Mouse (Mus musculus) hindbrain, embryonic 10.5 days (tissue): ENCODE measurements at regions not wholly inside any gene's neighbourhood (a gene's known extent, or its start where the extent isn't known, plus 50 kb on each side); places are given as distances from the start of the nearest gene placed in this dataset.
"Not testable (repeated sequence)": the region's sequence is repeated elsewhere in the genome, so short reads cannot be mapped to it uniquely, and the experiment has no call there.

ENCODE experiments used
- DNase-seq: peaks from one replicate; pipeline ENCODE4 v3.0.0-alpha.2; 2017; ENCODE audit warnings: low spot score
- H3K27ac ChIP-seq: fragments of 300-500 bp; sonication (generic); 2 replicates; pipeline ENCODE4 v1.5.1; 2016; ENCODE audit warnings: mild to moderate bottlenecking, moderate library complexity
- H3K27me3 ChIP-seq: fragments of 300-500 bp; sonication (generic); 2 replicates; pipeline ENCODE4 v1.6.1; 2016; ENCODE audit warnings: mild to moderate bottlenecking; ENCODE audit not compliant: poor library complexity, insufficient read depth, severe bottlenecking
- H3K36me3 ChIP-seq: fragments of 300-500 bp; sonication (generic); 2 replicates; pipeline ENCODE4 v1.6.1; 2016; ENCODE audit warnings: mild to moderate bottlenecking, moderate library complexity
- H3K4me1 ChIP-seq: fragments of 300-500 bp; sonication (generic); replicated peaks from 2 replicates; pipeline ENCODE4 v1.6.1; 2016; ENCODE audit warnings: mild to moderate bottlenecking
- H3K4me3 ChIP-seq: fragments of 300-500 bp; sonication (generic); 2 replicates; pipeline ENCODE4 v1.5.1; 2016; ENCODE audit warnings: mild to moderate bottlenecking, moderate library complexity
- H3K9me3 ChIP-seq: fragments of 300-500 bp; sonication (generic); 2 replicates; pipeline ENCODE4 v1.6.1; 2016; ENCODE audit warnings: mild to moderate bottlenecking, moderate library complexity
- WGBS: fragments of 180-500 bp; shearing (Covaris S2); methylation state at CpG from one replicate; pipeline ENCODE4 v1.1.7; 2016; 5-methylcytosine and 5-hydroxymethylcytosine counted together

- Histone ChIP-seq H3K27me3 (no peaks in the 10 kb centered on the region), H3K9me3 (no peaks in the 10 kb centered on the region), H3K4me3 (no peak overlapping the region), H3K27ac (peak overlapping the region; percentile 9; the same call in 1 of the 2 replicates), H3K4me1 (peaks cover 11% of the 10 kb centered on the region), H3K36me3 (no peaks in the 10 kb centered on the region)
- DNase-seq: no peak
- 72% methylated on average over 12 of the region's 12 CpGs for WGBS
Measured at GRCm38 (mm10) chr12:29343147-29343852, 184.9 kb upstream of the Myt1l start.

DNA sequence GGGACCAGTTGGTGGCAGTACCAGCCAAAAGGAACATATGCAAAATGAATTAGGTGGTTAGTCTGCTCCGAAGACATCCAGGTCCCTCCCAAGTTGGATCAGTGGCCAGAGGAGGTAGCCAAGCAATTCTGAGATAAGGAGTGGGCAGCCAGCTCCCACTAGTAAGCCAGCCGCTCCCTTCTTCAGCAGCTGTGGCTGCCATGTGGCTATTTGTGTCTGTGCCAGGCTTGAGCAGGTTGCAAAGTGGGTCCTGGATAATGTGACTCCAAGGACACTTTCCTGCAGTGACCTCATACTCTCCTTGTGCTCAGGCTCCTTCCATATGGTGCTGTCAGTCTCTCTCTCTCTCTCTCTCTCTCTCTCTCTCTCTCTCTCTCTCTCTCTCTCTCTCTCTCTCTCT lies 179.5 kb upstream of the Myt1l start:
- Histone ChIP-seq H3K27ac (0 out of 2 replicates have a peak overlapping the region, but pooled peaks have one; percentile 23), H3K27me3 (no peaks in the 10 kb centered on the region), H3K4me3 (no peak overlapping the region), H3K36me3 (no peaks in the 10 kb centered on the region), H3K4me1 (peaks cover 6% of the 10 kb centered on the region), H3K9me3 (no peaks in the 10 kb centered on the region)
- 93% methylated on average over 2 of the region's 2 CpGs for WGBS
- no peak for DNase-seq

GRCm38 (mm10) chr12:29349146-29349850 lies 178.9 kb upstream of the Myt1l start:
- no peak for DNase-seq
- H3K4me1 ChIP-seq: peaks cover 11% of the 10 kb centered on the region
- H3K4me3 ChIP-seq: no peak overlapping the region
- H3K9me3 ChIP-seq: no peaks in the 10 kb centered on the region
- peak overlapping the region; percentile 23; the same call in 1 of the 2 replicates for H3K27ac ChIP-seq
- no peaks in the 10 kb centered on the region for H3K27me3 ChIP-seq
- 77% methylated on average over 9 of the region's 9 CpGs for WGBS
- H3K36me3 ChIP-seq: no peaks in the 10 kb centered on the region

GRCm38 (mm10) chr12:29353777-29354496 lies 174.2 kb upstream of the Myt1l start:
- peak; percentile 34 for DNase-seq
- Histone ChIP-seq H3K4me1 (peaks cover 42% of the 10 kb centered on the region), H3K27ac (peak overlapping the region; percentile 72), H3K27me3 (peaks cover 18% of the 10 kb centered on the region; the same call in 1 of the 2 replicates), H3K4me3 (no peak overlapping the region), H3K36me3 (no peaks in the 10 kb centered on the region), H3K9me3 (no peaks in the 10 kb centered on the region)
- whole genome bisulfite sequencing: 39% methylated on average over 10 of the region's 11 CpGs

- 38% methylated on average over 6 of the region's 6 CpGs for WGBS
- Histone ChIP-seq H3K9me3 (no peaks in the 10 kb centered on the region), H3K36me3 (no peaks in the 10 kb centered on the region), H3K27me3 (peaks cover 24% of the 10 kb centered on the region; the same call in 1 of the 2 replicates), H3K4me3 (no peak overlapping the region), H3K4me1 (peaks cover 42% of the 10 kb centered on the region), H3K27ac (peak overlapping the region; percentile 72; the same call in 1 of the 2 replicates)
- DNase-seq: no peak
Measured at GRCm38 (mm10) chr12:29354816-29355215, 173.4 kb upstream of the Myt1l start.

DNA sequence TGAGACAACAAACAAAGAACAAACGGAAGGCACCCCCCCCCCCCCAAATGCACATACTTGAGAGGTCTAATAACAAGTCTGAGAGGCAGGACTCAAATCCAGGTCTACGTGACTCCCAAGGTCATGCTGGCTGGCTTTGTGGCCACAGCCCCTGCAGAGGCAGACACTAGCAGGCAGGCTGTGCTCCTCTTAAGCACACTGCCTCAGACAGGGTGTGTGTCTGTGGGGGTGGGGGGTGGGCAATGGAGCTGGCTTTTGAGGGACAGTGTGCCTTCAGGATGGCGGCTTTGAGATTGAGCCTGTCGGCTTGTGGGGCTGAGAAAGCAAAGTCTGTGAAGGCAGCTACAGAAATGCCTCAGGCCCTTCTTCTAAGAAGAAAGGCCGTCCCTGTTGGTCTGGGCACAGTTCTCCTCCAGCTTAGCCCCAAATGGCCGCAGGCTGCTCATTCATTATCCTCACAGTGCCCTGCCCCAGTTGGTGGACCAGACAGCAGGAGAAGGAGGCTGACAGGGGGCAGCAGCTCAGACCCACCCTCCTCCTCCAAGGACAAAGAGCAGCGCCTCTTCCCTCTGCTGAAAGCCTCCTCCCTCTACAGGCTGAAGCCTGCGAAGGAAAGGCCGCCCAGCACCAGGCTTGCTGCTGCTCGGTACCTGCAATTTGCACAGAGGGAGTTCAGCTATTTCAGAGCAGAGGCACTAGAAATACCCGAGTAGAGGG lies 171.3 kb upstream of the Myt1l start:
- WGBS: 12% methylated on average over 11 of the region's 11 CpGs
- no peaks in the 10 kb centered on the region for H3K9me3 ChIP-seq
- peaks cover 42% of the 10 kb centered on the region for H3K4me1 ChIP-seq
- no peaks in the 10 kb centered on the region for H3K36me3 ChIP-seq
- peak; percentile 72 for DNase-seq
- peak overlapping the region; percentile 89 for H3K27ac ChIP-seq
- H3K27me3 ChIP-seq: peaks cover 32% of the 10 kb centered on the region
- H3K4me3 ChIP-seq: peak overlapping the region; percentile 16

DNA sequence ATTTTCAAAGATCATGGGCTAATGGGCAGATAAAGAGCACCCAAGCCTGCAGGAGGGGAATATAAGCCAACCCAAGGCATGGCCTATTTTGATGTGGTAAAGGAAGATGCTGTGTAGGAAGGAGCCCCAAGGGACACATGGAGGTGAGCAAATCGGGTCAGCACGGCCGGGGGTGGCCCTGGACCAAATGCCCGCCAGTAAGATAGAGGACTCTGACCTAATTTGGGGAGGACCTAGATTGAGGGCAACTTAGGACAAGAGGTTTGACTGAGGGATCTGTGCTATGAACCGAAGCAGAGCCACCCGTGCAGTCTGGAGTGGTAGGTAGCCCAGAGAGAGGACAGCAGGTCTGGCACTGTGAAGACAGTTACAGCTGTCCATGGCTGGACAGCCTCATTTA lies 166.9 kb upstream of the Myt1l start:
- Histone ChIP-seq H3K9me3 (no peaks in the 10 kb centered on the region), H3K4me1 (peaks cover 20% of the 10 kb centered on the region), H3K36me3 (no peaks in the 10 kb centered on the region), H3K27ac (no peak overlapping the region), H3K4me3 (no peak overlapping the region), H3K27me3 (peaks cover 42% of the 10 kb centered on the region)
- 91% methylated on average over 6 of the region's 6 CpGs for WGBS
- DNase-seq: no peak

DNA sequence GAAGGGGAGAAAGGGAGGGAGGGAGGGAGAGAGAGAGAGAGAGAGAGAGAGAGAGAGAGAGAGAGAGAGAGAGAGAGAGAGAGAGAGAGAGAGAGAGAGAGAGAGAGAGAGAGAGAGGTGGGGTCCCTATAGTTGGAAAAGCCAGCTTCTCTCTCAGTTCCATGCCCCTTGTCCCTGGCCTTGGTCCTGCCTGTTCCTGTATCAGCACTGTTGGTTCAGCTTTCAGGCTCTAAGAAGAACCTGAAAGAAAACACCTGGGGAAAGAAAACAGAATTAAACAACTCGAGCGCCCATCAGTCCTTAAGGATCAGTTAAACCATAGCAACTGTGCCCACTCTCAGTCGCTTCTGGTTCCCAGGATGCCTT lies 160.5 kb upstream of the Myt1l start:
- 45% methylated on average over 3 of the region's 3 CpGs for whole genome bisulfite sequencing

DNA sequence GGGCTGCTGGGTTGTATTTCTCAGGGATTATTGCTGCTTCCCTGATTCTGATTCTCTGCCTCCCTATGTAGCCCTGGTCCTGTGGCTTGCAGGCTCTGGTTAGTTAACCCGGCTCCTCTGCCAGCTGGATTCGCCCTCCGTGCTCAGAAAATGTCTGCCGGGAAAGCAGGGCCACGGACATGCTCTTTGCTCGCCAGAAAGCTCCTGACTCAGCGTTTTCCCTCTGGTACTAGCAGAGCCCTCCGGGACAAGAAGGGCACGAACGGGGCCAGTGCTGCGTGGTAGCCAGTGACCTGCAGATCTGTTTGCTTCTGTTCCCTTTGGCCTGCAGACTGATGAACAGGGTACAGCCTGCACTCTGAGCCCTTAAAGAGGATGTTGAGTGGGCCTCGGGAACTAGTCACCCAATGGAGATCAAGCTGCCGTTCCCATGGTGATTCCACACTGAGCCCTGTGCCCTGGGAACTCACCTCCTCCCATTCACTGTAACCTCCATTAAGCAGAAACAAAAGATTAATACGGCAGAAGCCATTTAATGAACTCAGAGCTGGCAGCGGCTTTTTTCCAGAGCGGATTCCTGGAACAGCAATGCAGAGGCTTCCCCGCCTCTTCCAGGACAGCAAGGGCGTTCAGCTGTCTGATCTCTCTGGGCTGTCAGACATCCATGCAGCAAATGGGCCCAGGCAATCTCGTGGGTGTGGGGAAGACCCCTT lies 159.9 kb upstream of the Myt1l start:
- Histone ChIP-seq H3K9me3 (no peaks in the 10 kb centered on the region), H3K27me3 (peaks cover 58% of the 10 kb centered on the region), H3K27ac (peak overlapping the region; percentile 85), H3K4me3 (peak overlapping the region; percentile 44), H3K36me3 (no peaks in the 10 kb centered on the region), H3K4me1 (peaks cover 28% of the 10 kb centered on the region)
- 11% methylated on average over 19 of the region's 19 CpGs for WGBS
- DNase-seq: peak; percentile 64

More for the DNA sequence above, 160.5 kb upstream of the Myt1l start:
- H3K4me3 ChIP-seq: peak overlapping the region; percentile 44
- not testable (repeated sequence) for DNase-seq, H3K9me3 ChIP-seq, H3K36me3 ChIP-seq
- peak overlapping the region; percentile 85 for H3K27ac ChIP-seq
- peaks cover 28% of the 10 kb centered on the region for H3K4me1 ChIP-seq
- peaks cover 58% of the 10 kb centered on the region for H3K27me3 ChIP-seq

DNA sequence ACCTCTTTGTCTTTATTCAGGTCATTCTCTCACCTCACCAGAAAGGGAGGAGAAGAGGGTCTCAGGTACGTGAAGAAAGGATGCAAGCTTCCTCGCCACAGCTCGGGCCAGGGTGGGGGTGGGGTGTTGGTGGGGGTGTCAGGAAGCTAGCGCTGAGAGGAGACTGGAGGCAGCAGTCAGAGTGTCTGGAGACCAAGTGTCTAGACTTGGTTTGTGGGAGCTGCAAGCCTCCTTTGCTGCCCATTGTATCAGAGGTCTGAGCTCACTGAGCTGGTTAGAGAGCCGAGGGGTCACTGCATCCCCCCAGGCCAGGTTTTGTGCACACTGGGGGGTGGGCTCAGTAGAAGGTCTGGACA lies 159.4 kb upstream of the Myt1l start:
- H3K36me3 ChIP-seq: no peaks in the 10 kb centered on the region

GRCm38 (mm10) chr12:29391756-29392155 lies 136.4 kb upstream of the Myt1l start:
- peaks cover 7% of the 10 kb centered on the region for H3K4me1 ChIP-seq
- WGBS: 95% methylated on average over 5 of the region's 5 CpGs
- DNase-seq: no peak

More for the DNA sequence above, 159.4 kb upstream of the Myt1l start:
- H3K4me3 ChIP-seq: peak overlapping the region; percentile 44
- DNase-seq: no peak
- WGBS: 26% methylated on average over 5 of the region's 5 CpGs
- H3K9me3 ChIP-seq: no peaks in the 10 kb centered on the region
- peak overlapping the region; percentile 85 for H3K27ac ChIP-seq
- peaks cover 58% of the 10 kb centered on the region for H3K27me3 ChIP-seq
- peaks cover 28% of the 10 kb centered on the region for H3K4me1 ChIP-seq

DNA sequence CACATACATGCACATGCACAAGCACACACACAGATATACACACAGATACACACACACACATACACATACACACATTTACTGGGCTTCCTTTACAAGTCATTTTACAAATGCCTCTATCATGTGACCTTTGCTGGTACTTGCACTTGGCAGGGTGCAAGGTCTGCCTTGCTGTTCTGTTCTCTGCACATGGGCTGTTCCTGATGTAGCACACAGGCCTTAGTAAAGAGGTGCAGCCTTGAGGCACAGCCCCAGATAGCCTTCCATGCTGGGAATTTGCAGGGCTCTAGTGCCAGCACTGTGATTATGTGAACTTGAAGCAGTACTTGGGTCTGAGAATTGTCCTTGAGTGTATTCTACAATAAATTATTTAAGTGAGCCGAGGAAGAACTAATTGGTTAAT lies 133.9 kb upstream of the Myt1l start:
- H3K27me3 ChIP-seq: no peaks in the 10 kb centered on the region
- DNase-seq: no peak
- no peak overlapping the region for H3K4me3 ChIP-seq
- H3K27ac ChIP-seq: no peak overlapping the region
- no peaks in the 10 kb centered on the region for H3K36me3 ChIP-seq
- H3K4me1 ChIP-seq: peaks cover 7% of the 10 kb centered on the region
- 86% methylated on average over 1 of the region's 1 CpGs for WGBS
- H3K9me3 ChIP-seq: no peaks in the 10 kb centered on the region

More at GRCm38 (mm10) chr12:29391756-29392155, 136.4 kb upstream of the Myt1l start:
- Histone ChIP-seq H3K9me3 (no peaks in the 10 kb centered on the region), H3K27ac (no peak overlapping the region), H3K36me3 (no peaks in the 10 kb centered on the region), H3K27me3 (no peaks in the 10 kb centered on the region), H3K4me3 (no peak overlapping the region)
